Mouse (Mus musculus) C3H10T1/2 (cell line): ENCODE data around the gene Fubp1. TPM values are rescaled to one million over a fixed set of nuclear protein-coding genes. Genes with fewer than 3 reads are reported as not detected.

Experiments used
- polyA plus RNA-seq, 2 experiments: library from polyadenylated mRNA; unstranded; fragments of >200 nt; fragmentation: generic; extraction: Trizol; gene quantifications; one replicate each; pipeline ENCODE4 v1.2.1; 2012; ENCODE audit warnings: missing spikeins in 2 of 2

The Fubp1 gene
- polyA plus RNA-seq = 10 to 100 TPM in 1 of 2 experiments, 1 to 10 TPM in 1; 8.1 to 19.8 TPM

GRCm38 (mm10) chr3:152209967-152210634 is at the start of gene Fubp1, which contains the start of gene Dnajb4:
TSS of gene Fubp1 (plus strand) at chr3:152210422.
TSS of gene Dnajb4 (minus strand) at chr3:152210302.

GRCm38 (mm10) chr3:152166099-152166423 is 44.2 kb upstream of the Fubp1 start, which contains the start of gene Gipc2:
TSS of gene Gipc2 (minus strand) at chr3:152166230.

GRCm38 (mm10) chr3:152266036-152266421 is 55.8 kb downstream of the Fubp1 start, which contains the start of gene Nexn:
TSS of gene Nexn (minus strand) at chr3:152266350.

Other genes with a start within 250 kb of the Fubp1 start
- gene Gipc2, start 44.2 kb upstream of the Fubp1 start, polyA plus RNA-seq = under 1 TPM; 0.09 to 0.70 TPM
- gene Dnajb4, start 120 bp upstream of the Fubp1 start, polyA plus RNA-seq = 1 to 10 TPM in 1 of 2 experiments, under 1 TPM in 1; 0.62 to 7.5 TPM
- gene Nexn, start 55.9 kb downstream of the Fubp1 start, polyA plus RNA-seq = 1 to 10 TPM; 1.4 to 2.2 TPM
- under 1 TPM; 0.27 to 0.66 TPM for gene Miga1, start 130.0 kb downstream of the Fubp1 start, polyA plus RNA-seq
- 1 to 10 TPM in 1 of 2 experiments, under 1 TPM in 1; 0.33 to 7.2 TPM for gene Usp33, start 136.1 kb downstream of the Fubp1 start, polyA plus RNA-seq
- 1 to 10 TPM in 1 of 2 experiments, under 1 TPM in 1; 0.66 to 5.2 TPM for gene Zzz3, start 185.1 kb downstream of the Fubp1 start, polyA plus RNA-seq